Mouse (Mus musculus) neural tube, embryonic 11.5 days (tissue): ENCODE data around the gene Adcyap1r1. TPM values are rescaled to one million over a fixed set of nuclear protein-coding genes. Genes with fewer than 3 reads are reported as not detected.

Source experiments
- ATAC-seq: fragments of 200-750 bp; cut with Nextera tagmentation; 2 replicates; pipeline ENCODE4 v1.8.0; 2017; ENCODE audit warnings: moderate number of reproducible peaks, mild to moderate bottlenecking, moderate TSS enrichment, moderate library complexity; ENCODE audit not compliant: insufficient read depth, low FRiP score, low TSS enrichment
- DNase-seq: peaks from one replicate; pipeline ENCODE4 v3.0.0-alpha.2; 2015; ENCODE audit warnings: low spot score
- H3K27ac ChIP-seq: fragments of 300-500 bp; sonication (generic); 2 replicates; pipeline ENCODE4 v1.5.1; 2014; ENCODE audit warnings: low read depth, mild to moderate bottlenecking, low read length
- H3K27me3 ChIP-seq: fragments of 300-500 bp; sonication (generic); 2 replicates; pipeline ENCODE4 v1.6.1; 2014; ENCODE audit warnings: mild to moderate bottlenecking, low read length, mixed read lengths; ENCODE audit not compliant: control insufficient read depth, insufficient read depth
- H3K36me3 ChIP-seq: fragments of 300-500 bp; sonication (generic); 2 replicates; pipeline ENCODE4 v1.6.1; 2014; ENCODE audit warnings: mild to moderate bottlenecking, low read length, moderate library complexity, mixed read lengths; ENCODE audit not compliant: control insufficient read depth, insufficient read depth
- H3K4me1 ChIP-seq: fragments of 300-500 bp; sonication (generic); 2 replicates; pipeline ENCODE4 v1.6.1; 2014; ENCODE audit warnings: low read length, mixed read lengths; ENCODE audit not compliant: control insufficient read depth, insufficient read depth
- H3K4me2 ChIP-seq: fragments of 300-500 bp; sonication (generic); 2 replicates; pipeline ENCODE4 v1.6.1; 2014; ENCODE audit warnings: low read depth, mild to moderate bottlenecking, moderate library complexity
- H3K4me3 ChIP-seq: fragments of 300-500 bp; sonication (generic); 2 replicates; pipeline ENCODE4 v1.5.1; 2014; ENCODE audit warnings: low read depth, low read length
- H3K9ac ChIP-seq: fragments of 300-500 bp; sonication (generic); 2 replicates; pipeline ENCODE4 v1.6.1; 2014; ENCODE audit warnings: mild to moderate bottlenecking, low read length
- H3K9me3 ChIP-seq: fragments of 300-500 bp; sonication (generic); 2 replicates; pipeline ENCODE4 v1.6.1; 2016; ENCODE audit warnings: low read length; ENCODE audit not compliant: control insufficient read depth
- WGBS: fragments of 180-500 bp; shearing (Covaris S2); extraction: QIAGEN DNeasy Blood & Tissue Kit; methylation state at CpG from one replicate; pipeline ENCODE4 v1.1.7; 2014; 5-methylcytosine and 5-hydroxymethylcytosine counted together
- polyA plus RNA-seq: library from polyadenylated mRNA; unstranded; fragments of >200 nt; fragmentation: Nextera tagmentation; extraction: Ambion mirVana; gene quantifications from 2 replicates; pipeline ENCODE4 v1.2.1, GENCODE M21; 2014

Adcyap1r1 gene
- polyA plus RNA-seq = 18.1 and 18.3 TPM in 2 replicates

- no peaks in the 10 kb centered on the region for H3K36me3 ChIP-seq
- peak; percentile 88 for DNase-seq
- H3K4me2 ChIP-seq = peak within 1 kb of the TSS; percentile 86
- peak within 1 kb of the TSS; percentile 66 for H3K9ac ChIP-seq
- H3K27me3 ChIP-seq = peaks cover 12% of the 10 kb centered on the region; the same call in 1 of the 2 replicates
- H3K9me3 ChIP-seq = no peaks in the 10 kb centered on the region
- peak within 1 kb of the TSS; percentile 53 for H3K4me3 ChIP-seq
- peak within 1 kb of the TSS; percentile 78 for H3K27ac ChIP-seq
- peak; percentile 93 for ATAC-seq
- WGBS = 0% methylated on average over 56 of the region's 58 CpGs
- peaks cover 9% of the 10 kb centered on the region for H3K4me1 ChIP-seq
Measured at GRCm38 (mm10) chr6:55451771-55452371, at the start of gene Adcyap1r1. Gene Adcyap1r1 (plus strand): TSS chr6:55451978.

DNA sequence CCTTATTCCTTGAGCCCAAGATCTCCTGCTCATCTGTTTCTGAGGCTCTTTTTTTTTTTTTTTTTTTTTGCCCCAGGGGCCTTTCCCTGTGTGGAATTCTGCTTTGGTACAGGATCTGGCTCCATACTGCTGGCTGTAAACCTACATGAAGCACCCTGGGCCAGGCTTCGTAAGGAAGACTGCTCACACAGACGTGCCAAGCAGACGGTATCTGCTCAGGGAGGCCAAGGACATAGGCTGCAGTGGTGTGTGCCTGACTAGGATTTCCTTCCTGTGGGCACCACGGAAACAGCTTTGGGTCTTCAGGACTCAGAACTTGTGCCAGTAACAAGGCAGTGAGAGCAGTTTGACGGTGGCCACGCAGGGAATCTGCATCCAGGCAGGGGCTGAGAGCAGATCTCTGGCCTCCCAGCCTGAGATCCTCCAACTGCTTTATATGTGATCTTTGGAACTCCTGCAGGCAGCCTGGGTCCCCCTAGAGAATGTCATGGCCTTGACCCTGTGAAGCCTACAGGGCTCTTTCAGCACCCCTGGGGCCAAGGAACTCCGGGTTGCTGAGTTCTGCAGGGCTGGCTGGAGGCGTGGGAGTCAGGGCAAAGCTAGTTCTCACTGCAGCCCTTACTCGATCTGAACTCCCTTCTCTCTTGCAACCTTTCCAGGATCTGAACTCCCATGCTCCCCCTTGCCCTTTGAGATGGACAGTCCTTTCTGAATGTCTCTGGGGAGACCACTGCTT lies 49.6 kb upstream of the Adcyap1r1 start:
- WGBS = 79% methylated on average over 9 of the region's 9 CpGs

GRCm38 (mm10) chr6:55403411-55404309 lies 48.1 kb upstream of the Adcyap1r1 start:
- no peak for DNase-seq
- Histone ChIP-seq H3K27ac (no peak overlapping the region), H3K4me1 (no peaks in the 10 kb centered on the region), H3K9me3 (no peaks in the 10 kb centered on the region), H3K36me3 (no peaks in the 10 kb centered on the region), H3K9ac (no peak overlapping the region), H3K4me3 (no peak overlapping the region), H3K27me3 (no peaks in the 10 kb centered on the region), H3K4me2 (no peak overlapping the region)
- ATAC-seq = no peak
- WGBS = 80% methylated on average over 9 of the region's 9 CpGs

More for the DNA sequence above, 49.6 kb upstream of the Adcyap1r1 start:
- H3K9ac ChIP-seq = no peak overlapping the region
- ATAC-seq = no peak
- no peaks in the 10 kb centered on the region for H3K27me3 ChIP-seq
- no peaks in the 10 kb centered on the region for H3K36me3 ChIP-seq
- H3K9me3 ChIP-seq = no peaks in the 10 kb centered on the region
- no peak overlapping the region for H3K27ac ChIP-seq
- DNase-seq = no peak
- H3K4me1 ChIP-seq = no peaks in the 10 kb centered on the region
- H3K4me3 ChIP-seq = no peak overlapping the region
- no peak overlapping the region for H3K4me2 ChIP-seq

DNA sequence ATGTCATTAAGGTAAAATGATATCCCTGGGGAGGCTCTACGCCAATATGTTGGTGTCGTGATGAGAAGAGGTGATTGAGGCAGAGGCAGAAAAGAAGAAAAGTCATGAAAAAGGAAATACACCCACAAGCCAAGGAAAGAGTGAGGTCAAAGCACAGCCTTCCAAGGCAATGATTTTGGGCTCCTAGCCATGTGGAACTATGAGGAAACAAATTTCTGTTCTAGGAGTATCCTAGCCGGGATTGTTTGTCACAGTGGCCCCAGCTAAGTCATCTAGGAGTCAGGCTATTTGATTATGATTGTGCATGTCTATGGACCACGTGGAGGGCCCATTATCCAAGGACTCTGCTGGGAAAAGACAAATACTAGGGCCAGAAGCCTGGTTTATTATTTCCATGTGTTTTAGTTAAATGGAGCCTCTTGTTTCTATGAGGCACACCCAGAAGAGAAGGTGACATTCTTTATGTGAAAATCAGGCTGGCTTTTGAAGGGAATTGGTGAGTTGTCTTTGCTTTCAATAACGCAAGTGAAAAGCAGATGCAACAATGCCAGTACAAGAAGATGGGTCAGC lies 47.3 kb upstream of the Adcyap1r1 start:
- Histone ChIP-seq H3K4me2 (no peak overlapping the region), H3K9me3 (no peaks in the 10 kb centered on the region), H3K4me1 (no peaks in the 10 kb centered on the region), H3K4me3 (no peak overlapping the region), H3K36me3 (no peaks in the 10 kb centered on the region), H3K27me3 (no peaks in the 10 kb centered on the region), H3K9ac (no peak overlapping the region), H3K27ac (no peak overlapping the region)
- ATAC-seq (no peak), DNase-seq (no peak)
- WGBS = 79% methylated on average over 5 of the region's 5 CpGs

DNA sequence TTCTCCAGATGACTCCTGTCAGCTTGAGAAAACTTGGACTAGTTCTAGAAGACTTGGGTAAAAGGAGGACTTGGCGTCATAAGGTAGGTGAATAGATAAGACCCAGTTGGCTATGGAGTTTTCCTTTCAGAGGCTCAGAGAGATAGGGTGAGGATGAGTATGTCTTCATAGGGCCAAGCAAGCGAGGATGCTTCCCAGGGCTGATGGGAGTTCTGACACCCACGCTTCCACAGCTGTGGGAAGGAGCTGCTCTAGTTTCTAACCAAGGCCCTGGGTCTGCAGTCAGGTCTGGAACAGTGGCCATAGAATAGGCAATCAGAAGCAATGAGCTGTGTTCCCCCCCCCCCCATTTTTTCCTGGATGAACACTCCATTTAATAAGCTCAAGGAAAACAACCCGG lies 44.4 kb upstream of the Adcyap1r1 start:
- Histone ChIP-seq H3K27me3 (no peaks in the 10 kb centered on the region), H3K4me1 (no peaks in the 10 kb centered on the region), H3K27ac (no peak overlapping the region), H3K36me3 (no peaks in the 10 kb centered on the region), H3K9me3 (no peaks in the 10 kb centered on the region), H3K9ac (no peak overlapping the region), H3K4me2 (no peak overlapping the region), H3K4me3 (no peak overlapping the region)
- 84% methylated on average over 4 of the region's 4 CpGs for WGBS
- DNase-seq (no peak), ATAC-seq (no peak)

GRCm38 (mm10) chr6:55410119-55410775 lies 41.5 kb upstream of the Adcyap1r1 start:
- no peaks in the 10 kb centered on the region for H3K9me3 ChIP-seq
- H3K27ac ChIP-seq = no peak overlapping the region
- H3K9ac ChIP-seq = no peak overlapping the region
- H3K4me3 ChIP-seq = no peak overlapping the region
- no peak for DNase-seq
- WGBS = 42% methylated on average over 7 of the region's 7 CpGs
- H3K4me2 ChIP-seq = no peak overlapping the region
- no peak for ATAC-seq
- no peaks in the 10 kb centered on the region for H3K27me3 ChIP-seq
- H3K36me3 ChIP-seq = no peaks in the 10 kb centered on the region
- no peaks in the 10 kb centered on the region for H3K4me1 ChIP-seq

- Histone ChIP-seq H3K27ac (no peak overlapping the region), H3K36me3 (no peaks in the 10 kb centered on the region), H3K9me3 (no peaks in the 10 kb centered on the region), H3K9ac (no peak overlapping the region), H3K4me3 (no peak overlapping the region), H3K27me3 (no peaks in the 10 kb centered on the region), H3K4me2 (no peak overlapping the region), H3K4me1 (no peaks in the 10 kb centered on the region)
- 85% methylated on average over 5 of the region's 5 CpGs for WGBS
- DNase-seq = no peak
- ATAC-seq = no peak
Measured at GRCm38 (mm10) chr6:55410977-55411376, 40.8 kb upstream of the Adcyap1r1 start.

GRCm38 (mm10) chr6:55416202-55416601 lies 35.6 kb upstream of the Adcyap1r1 start:
- no peak for ATAC-seq
- WGBS = 60% methylated on average over 5 of the region's 5 CpGs
- Histone ChIP-seq H3K4me2 (no peak overlapping the region), H3K27me3 (no peaks in the 10 kb centered on the region), H3K9me3 (no peaks in the 10 kb centered on the region), H3K4me1 (peaks cover 3% of the 10 kb centered on the region; the same call in 1 of the 2 replicates), H3K4me3 (no peak overlapping the region), H3K9ac (no peak overlapping the region), H3K36me3 (no peaks in the 10 kb centered on the region), H3K27ac (no peak overlapping the region)
- DNase-seq = peak; percentile 25
